ENCODE assay signal across 8 mouse cellular contexts in genomic region chr6:17281757-17282092, GRCm38 (mm10). TPM values are rescaled to one million over a fixed set of nuclear protein-coding genes. Genes with fewer than 3 reads are reported as not detected.
DNase-seq lines count a peak whose midpoint lies in the region; ATAC-seq and TF ChIP-seq lines count a peak whose summit lies in the region.

No protein-coding gene starts in this region.

- TF ChIP-seq CTCF in spleen, adult 2 months (IDR thresholded peaks at IDR 0.05; ENCODE audit: extremely low read depth, insufficient read depth, insufficient read length, insufficient replicate concordance) = no peak
- no peak for TF ChIP-seq CTCF in intestine, postnatal 0 days (IDR thresholded peaks at IDR 0.05; ENCODE audit: low read depth)
- TF ChIP-seq CTCF in midbrain, postnatal 0 days (IDR thresholded peaks at IDR 0.05) = no peak

- H3K27me3 ChIP-seq in spleen, adult 2 months (ENCODE audit: control insufficient read depth, insufficient read depth, low read length) = no peaks in the 10 kb centered on the region
- H3K27me3 ChIP-seq in intestine, postnatal 0 days (replicated peaks; ENCODE audit: control insufficient read depth, insufficient read depth, low read length) = no peaks in the 10 kb centered on the region
- H3K27me3 ChIP-seq in midbrain, postnatal 0 days (ENCODE audit: insufficient read depth, low read length) = no peaks in the 10 kb centered on the region; the same call in 1 of the 2 replicates

- intact Hi-C loops in gastrocnemius, postnatal 14 days (cut with DNase I; ENCODE audit: low total_unique reads) = no loop called here

- H3K4me2 ChIP-seq in intestine, postnatal 0 days (replicated peaks; ENCODE audit: low read depth) = peak overlapping the region; percentile 87
- H3K4me2 ChIP-seq in midbrain, postnatal 0 days (ENCODE audit: low read depth, low read length, poor library complexity, severe bottlenecking) = peak overlapping the region; percentile 74

- H3K9me3 ChIP-seq in intestine, postnatal 0 days (ENCODE audit: control insufficient read depth) = no peaks in the 10 kb centered on the region
- no peaks in the 10 kb centered on the region for H3K9me3 ChIP-seq in midbrain, postnatal 0 days (ENCODE audit: low read length)

- 0 out of 2 replicates have a peak, but pooled peaks have one; percentile 4 for ATAC-seq in intestine, postnatal 0 days
- peak; percentile 50; the same call in 1 of the 2 replicates for ATAC-seq in midbrain, postnatal 0 days (ENCODE audit: low FRiP score)

- TF ChIP-seq POLR2A in spleen, adult 2 months (IDR thresholded peaks at IDR 0.05; ENCODE audit: low read depth, low read length) = no peak

- peak overlapping the region; percentile 58; the same call in 1 of the 2 replicates for H3K27ac ChIP-seq in spleen, adult 2 months (ENCODE audit: insufficient read depth, low read length)
- H3K27ac ChIP-seq in intestine, postnatal 0 days (ENCODE audit: low read depth, low read length) = no peak overlapping the region
- H3K27ac ChIP-seq in midbrain, postnatal 0 days (ENCODE audit: low read depth, low read length) = no peak overlapping the region

- peak; percentile 4 to 20 for DNase-seq in adrenal gland, adult 18-20 months (ENCODE audit: low spot score in 2 of 2)
- no peak for DNase-seq in adrenal gland, adult 8-10 months
- DNase-seq in spleen, adult 2 months (ENCODE audit: low read depth in 1 of 2, low spot score in 2 of 2) = no peak
- DNase-seq in spleen, adult 12 weeks (ENCODE audit: low spot score) = no peak
- peak; percentile 3 for DNase-seq in midbrain, postnatal 0 days (ENCODE audit: low spot score)
- no peak for DNase-seq in ovary, postnatal 10 days (ENCODE audit: low spot score)
- no peak for DNase-seq in gastrocnemius, postnatal 14 days

- no peak overlapping the region for H3K9ac ChIP-seq in intestine, postnatal 0 days (ENCODE audit: low read depth, low read length)
- peak overlapping the region; percentile 46; the same call in 1 of the 2 replicates for H3K9ac ChIP-seq in midbrain, postnatal 0 days (replicated peaks; ENCODE audit: low read length, poor library complexity, severe bottlenecking)

- H3K4me3 ChIP-seq in spleen, adult 2 months (ENCODE audit: extremely low read depth, insufficient read depth, insufficient read length) = peak overlapping the region; percentile 56
- H3K4me3 ChIP-seq in intestine, postnatal 0 days (ENCODE audit: low read depth, low read length) = peak overlapping the region; percentile 46
- H3K4me3 ChIP-seq in midbrain, postnatal 0 days (ENCODE audit: low read depth, low read length) = peak overlapping the region; percentile 45; the same call in 1 of the 2 replicates

- H3K36me3 ChIP-seq in spleen, adult 2 months (ENCODE audit: control insufficient read depth, insufficient read depth, low read length) = no peaks in the 10 kb centered on the region
- H3K36me3 ChIP-seq in intestine, postnatal 0 days (ENCODE audit: control insufficient read depth, insufficient read depth) = no peaks in the 10 kb centered on the region
- no peaks in the 10 kb centered on the region for H3K36me3 ChIP-seq in midbrain, postnatal 0 days (ENCODE audit: insufficient read depth, low read length)

- WGBS in spleen, adult 2 months = 8% methylated on average over 8 of the region's 8 CpGs
- WGBS in intestine, postnatal 0 days = 27% methylated on average over 8 of the region's 8 CpGs
- WGBS in midbrain, postnatal 0 days = 25% methylated on average over 8 of the region's 8 CpGs

- H3K4me1 ChIP-seq in spleen, adult 2 months (ENCODE audit: control insufficient read depth, insufficient read depth, insufficient read length) = peaks cover 11% of the 10 kb centered on the region
- no peaks in the 10 kb centered on the region; the same call in 1 of the 2 replicates for H3K4me1 ChIP-seq in intestine, postnatal 0 days (replicated peaks; ENCODE audit: control insufficient read depth, insufficient read depth, low read length)
- H3K4me1 ChIP-seq in midbrain, postnatal 0 days (ENCODE audit: insufficient read depth, low read length) = no peaks in the 10 kb centered on the region

RNA-seq across cellular contexts. Expression of gene Cav2, which starts 0.7 kb away (rescaled TPM):
- total RNA-seq in adrenal gland, adult 18-20 months (2021) = 10 to 100 TPM; 24.5 to 87.0 TPM
- total RNA-seq in adrenal gland, adult 8-10 months (2022) = 10 to 100 TPM; 25.9 to 77.7 (median 31.4) TPM
- 6.8 and 9.1 TPM in 2 replicates for polyA plus RNA-seq in spleen, adult 2 months (2012; rRNA removed)
- polyA plus RNA-seq in intestine, postnatal 0 days (2015; fragmentation: Nextera tagmentation; extraction: Ambion mirVana) = 26.1 and 26.4 TPM in 2 replicates
- total RNA-seq in midbrain, postnatal 0 days (2014; rRNA removed) = 16.3 and 18.6 TPM in 2 replicates
- polyA plus RNA-seq in midbrain, postnatal 0 days (2015; fragmentation: Nextera tagmentation; extraction: Ambion mirVana) = 17.0 and 19.2 TPM in 2 replicates
- 10 to 100 TPM; 30.1 to 32.7 TPM for total RNA-seq in gastrocnemius, postnatal 14 days (2021)

RNA-seq across cellular contexts. Expression of gene Cav1, which starts 24.4 kb away (rescaled TPM):
- 100 to 1,000 TPM; 113 to 427 TPM for total RNA-seq in adrenal gland, adult 18-20 months (2021)
- 100 to 1,000 TPM in 2 of 4 experiments, 10 to 100 TPM in 2; 72.1 to 307 (median 103) TPM for total RNA-seq in adrenal gland, adult 8-10 months (2022)
- polyA plus RNA-seq in spleen, adult 2 months (2012; rRNA removed) = 60.7 and 61.8 TPM in 2 replicates
- polyA plus RNA-seq in intestine, postnatal 0 days (2015; fragmentation: Nextera tagmentation; extraction: Ambion mirVana) = 141 and 154 TPM in 2 replicates
- total RNA-seq in midbrain, postnatal 0 days (2014; rRNA removed) = 34.9 and 37.4 TPM in 2 replicates
- polyA plus RNA-seq in midbrain, postnatal 0 days (2015; fragmentation: Nextera tagmentation; extraction: Ambion mirVana) = 19.4 and 19.5 TPM in 2 replicates
- total RNA-seq in gastrocnemius, postnatal 14 days (2021) = 100 to 1,000 TPM; 282 to 302 TPM

Comparison
In these comparisons a context has a peak if more than half of its experiments do, and no peak if none do; other contexts are left out.
1. DNase-seq: peak in adrenal gland, adult 18-20 months (2 of 2) and midbrain, postnatal 0 days (single experiment); none in adrenal gland, adult 8-10 months (single experiment), spleen, adult 2 months (0 of 2), spleen, adult 12 weeks (single experiment), ovary, postnatal 10 days (single experiment) and gastrocnemius, postnatal 14 days (single experiment).
2. Peak in every context shown above with its lines, with median percentiles within 50 percentile points of each other: H3K4me3 ChIP-seq.